In the genomic region with DNA sequence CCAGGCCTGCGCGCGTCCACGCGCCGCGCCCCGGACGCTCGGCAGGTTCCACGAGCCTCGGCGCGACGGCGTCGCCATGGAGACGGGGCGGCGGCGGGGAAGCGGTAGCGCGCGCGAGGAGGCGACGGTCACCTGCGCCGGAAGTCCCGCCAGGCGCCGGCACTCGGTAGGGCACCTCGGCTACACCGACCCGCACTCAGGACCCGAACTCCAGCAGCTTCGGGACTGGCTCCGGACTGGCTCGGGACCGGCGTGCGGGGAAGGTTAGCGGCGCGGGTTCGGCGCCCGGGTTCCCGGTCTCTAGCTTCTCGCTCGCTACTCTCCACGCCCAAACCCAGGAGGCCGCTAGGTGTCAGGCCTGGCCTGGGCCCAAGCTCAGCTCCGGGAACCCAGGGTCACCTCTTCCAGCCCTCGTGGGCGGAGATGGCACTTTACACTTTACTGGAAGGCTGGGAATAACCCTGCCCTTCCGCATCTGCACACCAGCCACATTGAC, we compare ENCODE assay signal across 8 mouse cellular contexts. TPM values are rescaled to one million over a fixed set of nuclear protein-coding genes. Genes with fewer than 3 reads are reported as not detected.
DNase-seq lines count a peak whose midpoint lies in the region; ATAC-seq and TF ChIP-seq lines count a peak whose summit lies in the region.

No protein-coding gene starts in this region.

- H3K4me1 ChIP-seq in embryonic facial prominence, embryonic 15.5 days = peaks cover 16% of the 10 kb centered on the region
- peaks cover 24% of the 10 kb centered on the region for H3K4me1 ChIP-seq in heart, embryonic 13.5 days
- H3K4me1 ChIP-seq in kidney, postnatal 0 days (replicated peaks; ENCODE audit: insufficient read depth, low read length) = peaks cover 10% of the 10 kb centered on the region; the same call in 1 of the 2 replicates
- H3K4me1 ChIP-seq in liver, embryonic 12.5 days = peaks cover 41% of the 10 kb centered on the region
- H3K4me1 ChIP-seq in stomach, embryonic 16.5 days (ENCODE audit: control insufficient read depth, insufficient read depth, low read length) = peaks cover 18% of the 10 kb centered on the region

- H3ac ChIP-seq in myocyte (ENCODE audit: control insufficient read depth, insufficient read length) = peak overlapping the region; percentile 2

- ATAC-seq in embryonic facial prominence, embryonic 15.5 days (ENCODE audit: insufficient number of reproducible peaks, low FRiP score, low TSS enrichment, low read depth) = no peak; the same call in 1 of the 2 replicates
- peak; percentile 22; the same call in 1 of the 2 replicates for ATAC-seq in heart, embryonic 13.5 days (ENCODE audit: extremely low read depth, insufficient number of reproducible peaks, low FRiP score, low TSS enrichment)
- ATAC-seq in kidney, postnatal 0 days (replicated peaks; ENCODE audit: low FRiP score, low read depth) = peak; percentile 77
- ATAC-seq in liver, embryonic 12.5 days = peak; percentile 70
- ATAC-seq in stomach, embryonic 16.5 days (ENCODE audit: insufficient read depth, low FRiP score) = peak; percentile 65

- H3K36me3 ChIP-seq in embryonic facial prominence, embryonic 15.5 days = no peaks in the 10 kb centered on the region
- H3K36me3 ChIP-seq in heart, embryonic 13.5 days = no peaks in the 10 kb centered on the region
- no peaks in the 10 kb centered on the region for H3K36me3 ChIP-seq in kidney, postnatal 0 days (ENCODE audit: insufficient read depth, low read length)
- H3K36me3 ChIP-seq in liver, embryonic 12.5 days = no peaks in the 10 kb centered on the region
- H3K36me3 ChIP-seq in myocyte (ENCODE audit: control insufficient read depth, insufficient read depth) = no peaks in the 10 kb centered on the region
- H3K36me3 ChIP-seq in stomach, embryonic 16.5 days (ENCODE audit: control insufficient read depth, insufficient read depth, low read length) = no peaks in the 10 kb centered on the region

- peak; percentile 72 for TF ChIP-seq CTCF in kidney, postnatal 0 days (IDR thresholded peaks at IDR 0.05; ENCODE audit: low read depth)

- DNase-seq in ovary, adult 18-20 months (ENCODE audit: low spot score) = peak; percentile 62
- no peak for DNase-seq in ovary, postnatal 10 days (ENCODE audit: low spot score)
- peak; percentile 67 for DNase-seq in kidney, postnatal 0 days (ENCODE audit: low spot score)

- peak overlapping the region; percentile 96 for H3K4me2 ChIP-seq in embryonic facial prominence, embryonic 15.5 days (replicated peaks)
- H3K4me2 ChIP-seq in heart, embryonic 13.5 days = peak overlapping the region; percentile 98
- H3K4me2 ChIP-seq in kidney, postnatal 0 days (ENCODE audit: low read length) = peak overlapping the region; percentile 95
- H3K4me2 ChIP-seq in liver, embryonic 12.5 days = peak overlapping the region; percentile 98
- H3K4me2 ChIP-seq in myocyte (ENCODE audit: low read depth) = peak overlapping the region; percentile 86
- peak overlapping the region; percentile 89 for H3K4me2 ChIP-seq in stomach, embryonic 16.5 days (ENCODE audit: low read depth, low read length)

- peak overlapping the region; percentile 65; the same call in 1 of the 2 replicates for H3K27ac ChIP-seq in embryonic facial prominence, embryonic 15.5 days (replicated peaks)
- H3K27ac ChIP-seq in heart, embryonic 13.5 days (replicated peaks) = peak overlapping the region; percentile 66
- peak overlapping the region; percentile 87 for H3K27ac ChIP-seq in kidney, postnatal 0 days
- no peak overlapping the region for H3K27ac ChIP-seq in liver, embryonic 12.5 days
- peak overlapping the region; percentile 92 for H3K27ac ChIP-seq in stomach, embryonic 16.5 days (ENCODE audit: low read length)

- peak overlapping the region; percentile 58 for H3K4me3 ChIP-seq in embryonic facial prominence, embryonic 15.5 days (replicated peaks)
- H3K4me3 ChIP-seq in heart, embryonic 13.5 days = peak overlapping the region; percentile 66
- H3K4me3 ChIP-seq in kidney, postnatal 0 days (replicated peaks; ENCODE audit: low read depth, low read length) = peak overlapping the region; percentile 63
- peak overlapping the region; percentile 68 for H3K4me3 ChIP-seq in liver, embryonic 12.5 days
- H3K4me3 ChIP-seq in myocyte = peak overlapping the region; percentile 13
- peak overlapping the region; percentile 65 for H3K4me3 ChIP-seq in stomach, embryonic 16.5 days (replicated peaks; ENCODE audit: low read length)

- peaks cover 18% of the 10 kb centered on the region for H3K27me3 ChIP-seq in embryonic facial prominence, embryonic 15.5 days
- peaks cover 71% of the 10 kb centered on the region for H3K27me3 ChIP-seq in heart, embryonic 13.5 days (replicated peaks)
- H3K27me3 ChIP-seq in kidney, postnatal 0 days (ENCODE audit: insufficient read depth, low read length) = no peaks in the 10 kb centered on the region
- peaks cover 75% of the 10 kb centered on the region for H3K27me3 ChIP-seq in liver, embryonic 12.5 days (replicated peaks)
- H3K27me3 ChIP-seq in myocyte (ENCODE audit: control insufficient read depth, insufficient read depth, insufficient read length) = no peaks in the 10 kb centered on the region
- H3K27me3 ChIP-seq in stomach, embryonic 16.5 days (ENCODE audit: control insufficient read depth, insufficient read depth, low read length) = no peaks in the 10 kb centered on the region; the same call in 1 of the 2 replicates

- H3K9me3 ChIP-seq in embryonic facial prominence, embryonic 15.5 days (replicated peaks) = no peaks in the 10 kb centered on the region
- H3K9me3 ChIP-seq in heart, embryonic 13.5 days = no peaks in the 10 kb centered on the region
- H3K9me3 ChIP-seq in kidney, postnatal 0 days (replicated peaks; ENCODE audit: low read length) = no peaks in the 10 kb centered on the region
- H3K9me3 ChIP-seq in liver, embryonic 12.5 days (replicated peaks) = no peaks in the 10 kb centered on the region
- H3K9me3 ChIP-seq in stomach, embryonic 16.5 days (replicated peaks; ENCODE audit: control insufficient read depth, low read length) = no peaks in the 10 kb centered on the region

- 1% methylated on average over 59 of the region's 59 CpGs for WGBS in embryonic facial prominence, embryonic 15.5 days
- under 1% methylated on average over 52 of the region's 59 CpGs for WGBS in heart, embryonic 13.5 days
- under 1% methylated on average over 43 of the region's 59 CpGs for WGBS in kidney, postnatal 0 days
- WGBS in liver, embryonic 12.5 days (ENCODE audit: insufficient replicate concordance) = under 1% methylated on average over 58 of the region's 59 CpGs
- under 1% methylated on average over 59 of the region's 59 CpGs for WGBS in stomach, embryonic 16.5 days

- no peaks in the 10 kb centered on the region for H3K79me2 ChIP-seq in myocyte (ENCODE audit: control insufficient read depth, insufficient read depth)

- H3K9ac ChIP-seq in embryonic facial prominence, embryonic 15.5 days = peak overlapping the region; percentile 47; the same call in 1 of the 2 replicates
- peak overlapping the region; percentile 82 for H3K9ac ChIP-seq in heart, embryonic 13.5 days
- H3K9ac ChIP-seq in kidney, postnatal 0 days (ENCODE audit: low read depth, low read length) = peak overlapping the region; percentile 70
- peak overlapping the region; percentile 62 for H3K9ac ChIP-seq in liver, embryonic 12.5 days
- H3K9ac ChIP-seq in stomach, embryonic 16.5 days (ENCODE audit: low read length) = peak overlapping the region; percentile 80

- no peak for TF ChIP-seq POLR2A in myocyte (IDR thresholded peaks at IDR 0.05; ENCODE audit: insufficient read length, low read depth)

TF ChIP-seq in myocyte, 11 proteins besides CTCF, POLR2A, EP300 and RAD21:
- TF ChIP-seq TCF3 (IDR thresholded peaks at IDR 0.05; ENCODE audit: insufficient read length, low read depth) = no peak
- no peak for TF ChIP-seq CEBPB (IDR thresholded peaks at IDR 0.05; ENCODE audit: insufficient read depth, poor library complexity, severe bottlenecking)
- TF ChIP-seq MYOG (IDR thresholded peaks at IDR 0.05; ENCODE audit: control insufficient read depth in 1 of 3, insufficient read depth in 1 of 3, insufficient read length in 2 of 3, low read depth in 2 of 3) = no peak

RNA-seq across cellular contexts. Expression of a gene that starts 9.0 kb away (rescaled TPM):
- polyA plus RNA-seq in embryonic facial prominence, embryonic 15.5 days (2015; fragmentation: Nextera tagmentation; extraction: Ambion mirVana) = 29.5 and 34.6 TPM in 2 replicates
- polyA plus RNA-seq in heart, embryonic 13.5 days (2015; fragmentation: Nextera tagmentation; extraction: Ambion mirVana) = 4.6 and 5.2 TPM in 2 replicates
- 34.0 and 35.2 TPM in 2 replicates for polyA plus RNA-seq in kidney, postnatal 0 days (2015; fragmentation: Nextera tagmentation; extraction: Ambion mirVana)
- 1.9 TPM in 2 replicates for polyA plus RNA-seq in liver, embryonic 12.5 days (2016; fragmentation: Nextera tagmentation; extraction: Ambion mirVana)
- polyA plus RNA-seq in myocyte (2012; fragmentation: generic; extraction: Trizol) = 1.5 TPM
- polyA plus RNA-seq in stomach, embryonic 16.5 days (2015; fragmentation: Nextera tagmentation; extraction: Ambion mirVana) = 45.6 and 54.7 TPM in 2 replicates

RNA-seq across cellular contexts. Expression of a gene that starts 23.6 kb away (rescaled TPM):
- 1.0 and 1.3 TPM in 2 replicates for polyA plus RNA-seq in embryonic facial prominence, embryonic 15.5 days (2015; fragmentation: Nextera tagmentation; extraction: Ambion mirVana)
- polyA plus RNA-seq in heart, embryonic 13.5 days (2015; fragmentation: Nextera tagmentation; extraction: Ambion mirVana) = 0.96 and 1.1 TPM in 2 replicates
- polyA plus RNA-seq in kidney, postnatal 0 days (2015; fragmentation: Nextera tagmentation; extraction: Ambion mirVana) = 24.4 and 26.0 TPM in 2 replicates
- 0.07 TPM in 2 replicates for polyA plus RNA-seq in liver, embryonic 12.5 days (2016; fragmentation: Nextera tagmentation; extraction: Ambion mirVana)
- 1.3 TPM for polyA plus RNA-seq in myocyte (2012; fragmentation: generic; extraction: Trizol)
- polyA plus RNA-seq in stomach, embryonic 16.5 days (2015; fragmentation: Nextera tagmentation; extraction: Ambion mirVana) = 3.3 and 3.5 TPM in 2 replicates

RNA-seq across cellular contexts. Expression of a gene that starts 50.3 kb away (rescaled TPM):
- not detected in 2 replicates for polyA plus RNA-seq in embryonic facial prominence, embryonic 15.5 days (2015; fragmentation: Nextera tagmentation; extraction: Ambion mirVana)
- not detected in 2 replicates for polyA plus RNA-seq in heart, embryonic 13.5 days (2015; fragmentation: Nextera tagmentation; extraction: Ambion mirVana)
- polyA plus RNA-seq in kidney, postnatal 0 days (2015; fragmentation: Nextera tagmentation; extraction: Ambion mirVana) = 0.06 TPM in 1 of 2 replicates, not detected in the other
- not detected in 2 replicates for polyA plus RNA-seq in liver, embryonic 12.5 days (2016; fragmentation: Nextera tagmentation; extraction: Ambion mirVana)
- polyA plus RNA-seq in myocyte (2012; fragmentation: generic; extraction: Trizol) = not detected
- polyA plus RNA-seq in stomach, embryonic 16.5 days (2015; fragmentation: Nextera tagmentation; extraction: Ambion mirVana) = not detected in 2 replicates

Comparison
In these comparisons a context has a peak if more than half of its experiments do, and no peak if none do; other contexts are left out.
1. H3K4me3 ChIP-seq: peak in every context shown above with its lines; median percentile 68 in liver, embryonic 12.5 days; 66 in heart, embryonic 13.5 days; 65 in stomach, embryonic 16.5 days; 63 in kidney, postnatal 0 days; 58 in embryonic facial prominence, embryonic 15.5 days; 13 in myocyte.